Mouse (Mus musculus) yolk sac, embryonic 10.5 days (tissue): Measurements from ENCODE around the gene Gm17387.
"Not testable (repeated sequence)": the region's sequence is repeated elsewhere in the genome, so short reads cannot be mapped to it uniquely, and the experiment has no call there.

Experiments
- DNase-seq: peaks from one replicate; pipeline ENCODE4 v3.0.0-alpha.2; 2017; ENCODE audit warnings: low spot score

Gm17387 gene

GRCm38 (mm10) chr7:141016707-141017697 lies 11.9 kb upstream of the Gm17387 start:
- DNase-seq: no peak

GRCm38 (mm10) chr7:141017824-141018223 lies 11.1 kb upstream of the Gm17387 start, which contains the start of gene Ifitm6:
TSS of gene Ifitm6 (minus strand) at chr7:141017924.
- not testable (repeated sequence) for DNase-seq

GRCm38 (mm10) chr7:141019028-141019427 lies 9.9 kb upstream of the Gm17387 start:
- no peak for DNase-seq

GRCm38 (mm10) chr7:141021489-141022449 lies 7.2 kb upstream of the Gm17387 start:
- no peak for DNase-seq

GRCm38 (mm10) chr7:141024865-141025838 lies 3.8 kb upstream of the Gm17387 start:
- no peak for DNase-seq

- DNase-seq: no peak
Measured at GRCm38 (mm10) chr7:141026097-141026739, 2.7 kb upstream of the Gm17387 start.

GRCm38 (mm10) chr7:141026740-141027098 lies 2.2 kb upstream of the Gm17387 start:
- DNase-seq: no peak

- DNase-seq: no peak
Measured at GRCm38 (mm10) chr7:141030390-141030789, 1.5 kb downstream of the Gm17387 start.

- DNase-seq: no peak
Measured at GRCm38 (mm10) chr7:141032458-141033167, 3.7 kb downstream of the Gm17387 start.

- DNase-seq: not testable (repeated sequence)
Measured at GRCm38 (mm10) chr7:141036624-141037023, 7.7 kb downstream of the Gm17387 start.

GRCm38 (mm10) chr7:141038090-141039032 lies 9.4 kb downstream of the Gm17387 start:
- no peak for DNase-seq

GRCm38 (mm10) chr7:141039386-141040107 lies 10.6 kb downstream of the Gm17387 start:
- no peak for DNase-seq

GRCm38 (mm10) chr7:141040867-141041606 lies 12.1 kb downstream of the Gm17387 start:
- no peak for DNase-seq

- DNase-seq: peak; percentile 62
Measured at GRCm38 (mm10) chr7:141041661-141042060, 12.7 kb downstream of the Gm17387 start.

GRCm38 (mm10) chr7:141042539-141042938 lies 13.6 kb downstream of the Gm17387 start:
- no peak for DNase-seq

GRCm38 (mm10) chr7:141046931-141047580 lies 18.1 kb downstream of the Gm17387 start:
- no peak for DNase-seq
